Mouse (Mus musculus): ENCODE data around the gene Surf4.

Gene Surf4

DNA sequence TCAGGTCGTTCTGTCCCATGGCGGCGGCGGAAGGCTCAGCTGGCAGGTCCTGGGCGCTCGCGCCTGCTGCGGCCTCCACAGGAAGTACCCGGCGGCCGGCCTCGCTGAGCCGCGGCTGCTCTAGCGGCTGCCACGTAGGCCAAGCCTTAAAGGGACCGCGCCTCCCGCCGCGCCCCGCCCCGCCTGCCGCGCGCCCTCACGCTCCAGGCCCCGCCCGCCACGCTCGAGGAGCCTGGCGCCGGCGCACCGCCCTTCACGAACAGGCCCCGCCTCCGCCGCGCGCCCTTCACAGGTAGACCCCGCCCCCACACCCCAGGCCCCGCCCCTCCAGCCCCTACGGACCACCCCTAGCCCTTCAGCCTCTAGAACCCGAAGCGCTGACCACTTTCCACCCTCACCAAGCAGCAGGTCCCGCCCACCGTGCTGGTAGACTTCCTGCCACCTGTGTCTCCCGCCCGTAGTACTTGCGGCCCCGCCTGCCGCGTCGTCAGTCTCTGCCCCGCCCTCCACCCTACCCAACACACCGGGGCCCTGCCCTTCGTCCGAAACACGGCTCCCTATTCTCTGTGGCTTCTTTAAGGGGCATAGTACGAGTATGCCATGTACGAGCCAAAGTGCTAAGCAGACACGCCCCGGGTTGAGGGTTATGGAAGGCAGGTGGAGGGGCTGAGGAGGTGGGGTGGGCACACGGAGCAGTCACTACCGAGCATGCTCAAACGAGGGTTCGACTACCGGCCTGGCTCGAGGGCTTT lies at the start of gene Surf4, which contains the start of gene Stkld1:
Gene Surf4, minus strand, starts transcription at position 625 of the 752 bp plus-strand sequence.
Gene Stkld1, plus strand, starts transcription at position 744 of the 752 bp plus-strand sequence.
- peak; percentile 96 for DNase-seq

DNA sequence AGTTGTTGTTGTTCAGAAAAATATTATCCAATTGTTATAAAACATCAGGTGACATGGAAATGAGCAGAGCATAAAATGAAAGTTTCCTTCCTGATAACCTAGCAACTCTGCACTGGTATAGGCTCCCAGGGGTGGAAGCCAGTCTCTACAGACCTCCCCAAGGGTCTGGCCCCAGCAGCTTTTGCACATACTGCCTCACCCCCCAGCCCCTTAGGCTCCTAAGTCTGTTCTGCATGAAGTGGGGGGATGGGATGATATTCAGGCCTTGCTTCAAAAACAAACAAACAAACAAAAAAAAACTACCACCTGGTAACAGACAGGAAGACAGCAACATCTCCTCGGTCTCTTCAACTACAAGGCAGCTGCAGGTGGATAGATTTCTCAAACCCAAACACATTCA lies 46.6 kb upstream of the Surf4 start:
- no peak for DNase-seq

DNA sequence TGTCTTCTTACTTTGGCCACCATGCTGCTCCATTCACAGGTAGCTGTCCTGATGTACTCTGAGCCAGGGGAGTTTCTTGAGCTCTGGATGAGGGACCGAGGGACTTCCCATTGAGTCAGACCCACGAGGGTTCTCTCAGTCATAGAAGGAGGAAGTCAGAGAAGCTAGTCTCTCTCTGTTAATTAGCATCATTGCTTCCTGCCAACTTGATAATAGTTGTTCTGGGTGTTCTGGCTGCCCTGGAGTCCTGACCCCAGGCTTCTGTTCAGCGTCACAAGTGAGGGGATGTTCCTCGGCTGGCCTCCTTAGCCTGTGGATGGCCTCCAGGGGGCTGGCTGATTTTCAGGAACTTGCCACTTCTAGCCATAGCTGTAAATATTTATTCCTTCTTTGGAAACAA lies 40.2 kb upstream of the Surf4 start:
- no peak for DNase-seq

DNA sequence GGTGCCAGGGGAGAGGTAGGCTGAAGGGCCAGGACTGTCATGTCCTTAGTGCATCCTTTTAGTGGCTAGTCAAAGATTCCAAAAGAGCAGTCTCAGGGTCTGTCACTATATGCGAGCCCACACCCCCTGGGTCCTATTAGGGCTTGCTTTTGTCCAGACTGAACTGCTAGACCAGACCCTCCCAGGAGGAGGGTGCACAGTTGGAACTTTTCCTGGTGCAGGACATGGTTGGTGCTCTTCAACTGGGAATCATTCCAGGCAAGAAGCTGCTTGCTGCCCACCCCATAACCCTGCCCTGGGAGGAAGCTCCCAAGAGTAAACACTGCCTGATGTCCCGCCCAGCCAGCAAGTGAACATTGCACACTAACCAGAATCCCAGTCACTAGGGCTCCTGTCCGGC lies 39.4 kb upstream of the Surf4 start, which contains the start of gene Adamts13:
Gene Adamts13, plus strand, starts transcription at position 301 of the 400 bp plus-strand sequence.
- no peak for DNase-seq

DNA sequence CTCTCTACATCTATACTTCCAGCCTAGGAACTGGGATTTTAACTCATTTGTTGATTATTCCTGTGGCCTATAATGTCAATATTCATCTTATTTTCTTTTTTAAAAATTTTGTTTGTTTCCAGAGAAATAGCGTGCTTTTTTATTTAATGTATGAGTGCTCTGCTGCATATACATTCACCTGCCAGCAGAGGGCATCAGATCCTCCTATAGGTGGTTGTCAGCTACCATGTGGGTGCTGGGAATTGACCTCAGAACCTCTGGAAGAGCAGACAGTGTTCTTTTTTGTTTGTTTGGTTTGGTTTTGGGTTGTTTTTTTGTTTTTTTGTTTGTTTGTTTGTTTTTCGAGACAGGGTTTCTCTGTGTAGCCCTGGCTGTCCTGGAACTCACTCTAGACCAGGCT lies 33.5 kb upstream of the Surf4 start:
- DNase-seq = no peak

DNA sequence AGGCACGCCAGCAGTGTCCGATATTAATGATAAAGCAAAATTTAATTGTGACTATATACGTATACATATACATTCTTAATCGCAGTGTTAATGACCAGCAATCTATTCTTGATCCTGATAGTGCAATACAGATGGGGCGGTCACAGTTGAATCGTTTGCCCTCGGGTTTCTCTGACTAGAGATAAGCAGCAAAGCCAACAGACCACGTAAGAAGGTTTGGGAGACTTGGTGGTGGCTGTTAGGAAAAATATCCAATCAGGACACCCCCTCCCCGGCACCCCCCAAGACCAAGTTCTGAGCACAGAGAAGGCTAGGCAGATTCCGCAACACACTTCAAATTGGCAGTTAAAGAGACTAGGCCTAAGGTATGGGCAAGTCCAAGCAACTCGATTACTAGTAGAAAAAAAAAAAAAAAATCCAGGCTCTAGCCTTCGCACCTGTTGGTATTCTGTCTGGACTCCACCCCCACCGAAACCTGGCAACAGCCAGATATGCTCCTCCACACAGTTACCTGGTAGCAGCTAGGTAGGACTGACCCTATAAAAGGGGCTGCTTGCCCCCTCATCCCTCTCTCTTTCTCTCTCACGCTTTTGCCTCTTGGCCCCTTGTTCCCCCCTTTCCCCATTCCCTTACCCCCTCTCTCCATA lies 31.1 kb upstream of the Surf4 start:
- no peak for DNase-seq

DNA sequence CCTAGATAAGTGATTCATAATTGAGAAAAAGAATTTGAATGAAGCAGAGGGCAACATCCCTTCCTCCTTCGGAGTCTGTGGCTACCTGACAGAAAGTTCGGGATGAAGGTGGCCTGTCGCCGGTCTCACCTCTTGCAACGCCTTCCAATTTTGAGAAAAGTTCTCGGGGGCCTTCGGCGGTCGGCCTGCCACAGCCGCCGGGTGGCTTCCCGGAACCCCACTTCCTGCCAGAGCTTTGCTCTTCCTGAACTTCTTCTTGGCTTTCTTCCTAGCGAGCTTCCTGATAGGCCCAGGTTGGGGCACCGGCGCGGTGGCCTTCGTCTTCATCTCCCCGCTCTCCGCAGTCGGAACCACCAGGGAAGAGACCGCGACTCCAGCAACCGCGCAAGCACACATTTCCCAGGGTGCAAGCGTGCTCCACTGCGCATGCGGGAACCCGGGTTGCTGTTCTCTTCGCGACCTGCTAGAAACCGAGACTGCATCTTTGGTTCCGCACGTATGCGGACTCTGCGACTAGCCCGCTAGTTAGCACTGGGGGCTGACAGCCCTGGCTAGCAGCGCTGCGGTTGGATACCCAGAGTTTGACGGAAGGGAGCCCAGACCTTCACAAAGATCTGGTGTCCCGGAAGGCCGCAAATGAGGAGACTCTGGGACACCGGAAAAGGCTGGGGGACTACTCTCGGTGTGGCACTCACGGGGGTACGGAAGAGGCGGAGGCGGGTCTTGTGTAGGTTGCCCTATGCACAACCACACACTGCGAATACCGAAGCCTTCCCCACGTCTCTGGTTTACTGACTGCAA lies 30.4 kb upstream of the Surf4 start, which contains the start of gene Rexo4:
Gene Rexo4, minus strand, starts transcription at position 464 of the 801 bp plus-strand sequence.
- peak; percentile 93 for DNase-seq

DNA sequence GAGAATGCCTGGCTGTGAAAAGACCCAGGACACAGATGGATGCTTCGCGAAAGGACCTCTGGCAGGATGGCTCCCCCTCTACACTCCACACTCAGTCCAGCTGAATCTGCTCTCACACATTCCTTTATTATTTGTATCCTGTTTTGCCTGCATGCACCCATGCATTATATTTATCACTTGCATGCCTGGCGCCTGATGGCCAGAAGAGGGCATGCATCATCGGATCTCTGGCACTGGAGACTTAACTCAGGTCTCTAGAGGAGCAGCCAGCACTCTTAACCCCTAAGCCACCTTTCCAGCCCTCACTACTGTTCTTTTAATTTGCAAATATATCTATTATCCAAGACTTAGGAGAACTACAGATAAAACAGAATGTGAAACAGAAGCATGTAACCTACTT lies 27.0 kb upstream of the Surf4 start:
- DNase-seq = peak; percentile 9

DNA sequence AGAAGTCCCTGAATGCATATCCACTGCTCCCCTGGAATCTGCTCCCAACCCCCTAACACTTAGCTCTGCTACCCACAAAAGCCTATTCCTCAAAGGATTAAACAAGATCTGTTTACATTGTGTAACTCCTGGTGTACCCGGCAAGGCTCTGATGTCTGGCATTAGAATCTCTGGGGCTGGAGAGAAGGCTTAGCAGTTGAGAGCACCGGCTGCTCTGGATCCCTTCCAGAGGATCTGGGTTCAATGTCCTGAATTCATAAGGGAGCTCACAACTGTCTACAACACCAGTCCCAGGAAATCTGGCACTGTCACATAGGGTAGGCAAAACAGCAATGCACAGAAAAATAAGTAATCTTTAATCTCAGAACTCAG lies 23.7 kb upstream of the Surf4 start:
- no peak for DNase-seq

DNA sequence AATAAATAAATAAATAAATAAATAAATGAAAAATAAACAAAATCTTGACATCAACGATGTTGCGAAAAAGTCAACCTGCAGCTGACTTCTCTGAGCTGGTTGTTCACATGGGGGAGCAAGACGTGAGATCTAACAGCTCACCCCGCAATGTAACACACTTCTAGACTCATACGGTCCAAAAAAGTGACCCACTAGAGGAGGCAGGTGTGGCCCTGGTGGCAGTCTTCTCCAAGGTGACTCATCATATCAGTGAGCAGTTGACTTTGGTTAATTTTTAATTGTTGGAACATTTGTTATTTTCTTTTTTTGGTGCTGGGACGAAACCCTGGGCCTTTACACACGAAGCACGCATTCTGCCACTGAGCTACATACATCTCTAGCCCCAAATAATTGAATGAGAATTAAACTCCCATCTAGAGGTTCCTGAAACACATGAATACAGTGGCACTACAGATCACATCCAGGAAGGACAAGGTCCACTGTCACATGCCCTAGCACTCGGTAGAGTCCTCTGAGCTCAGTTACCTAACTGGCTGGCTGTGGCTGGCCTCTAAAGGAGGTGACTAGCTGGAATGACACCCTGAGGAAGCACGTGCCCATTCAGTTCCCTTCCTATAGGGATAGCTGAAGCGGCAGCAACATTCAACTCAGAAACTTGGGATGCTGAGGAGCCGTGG lies 23.2 kb upstream of the Surf4 start:
- no peak for DNase-seq

DNA sequence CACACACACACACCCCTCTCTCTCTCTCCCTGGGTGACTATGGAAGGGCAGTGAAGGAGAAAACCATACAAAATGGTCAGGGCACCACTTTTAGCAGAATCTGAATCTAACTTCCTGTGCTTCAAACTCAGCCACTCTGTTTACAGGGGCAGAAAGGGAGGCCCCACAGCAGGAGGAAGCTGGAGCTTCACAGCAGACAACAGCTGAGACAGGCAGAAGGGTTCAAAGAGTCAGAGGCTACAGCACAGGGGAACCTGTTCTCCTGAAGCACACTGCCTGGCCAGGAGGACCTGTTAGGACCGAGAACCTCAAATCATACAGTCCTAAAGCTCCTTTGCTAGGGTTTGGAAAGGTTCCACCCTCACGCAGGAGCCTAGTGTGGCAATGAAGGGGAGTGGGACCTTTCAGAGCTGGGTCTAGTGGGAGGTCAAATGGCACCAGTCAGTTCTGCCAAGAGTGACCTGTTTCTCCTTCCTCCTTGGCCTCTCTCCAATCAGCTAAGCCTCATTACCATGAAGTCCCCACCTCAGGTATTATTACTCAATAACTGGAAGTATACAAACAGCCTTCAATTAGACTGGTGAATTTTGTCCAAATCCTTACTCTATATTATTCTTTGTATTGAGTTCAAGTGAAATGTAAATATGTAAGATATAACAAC lies 21.1 kb upstream of the Surf4 start:
- peak; percentile 58 for DNase-seq

DNA sequence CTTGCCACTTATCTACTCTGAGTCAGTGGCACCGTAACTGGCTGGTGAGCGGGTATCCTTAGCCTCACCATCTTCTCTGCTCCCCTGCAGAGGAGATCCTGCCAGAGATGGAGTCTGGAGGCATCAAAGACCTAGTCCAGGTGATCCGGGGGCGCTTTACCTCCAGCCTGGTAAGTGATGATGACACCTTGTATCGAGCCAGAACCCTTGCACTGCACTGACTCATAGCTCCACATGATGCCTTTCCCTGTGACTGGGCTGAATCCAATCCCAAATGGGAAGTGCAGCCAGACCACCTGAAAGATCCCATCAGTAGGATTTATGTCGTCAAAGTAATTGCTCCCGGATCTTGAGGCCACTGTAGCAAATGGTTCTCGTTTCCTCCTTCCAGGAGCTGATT lies 19.1 kb upstream of the Surf4 start:
- DNase-seq = no peak

DNA sequence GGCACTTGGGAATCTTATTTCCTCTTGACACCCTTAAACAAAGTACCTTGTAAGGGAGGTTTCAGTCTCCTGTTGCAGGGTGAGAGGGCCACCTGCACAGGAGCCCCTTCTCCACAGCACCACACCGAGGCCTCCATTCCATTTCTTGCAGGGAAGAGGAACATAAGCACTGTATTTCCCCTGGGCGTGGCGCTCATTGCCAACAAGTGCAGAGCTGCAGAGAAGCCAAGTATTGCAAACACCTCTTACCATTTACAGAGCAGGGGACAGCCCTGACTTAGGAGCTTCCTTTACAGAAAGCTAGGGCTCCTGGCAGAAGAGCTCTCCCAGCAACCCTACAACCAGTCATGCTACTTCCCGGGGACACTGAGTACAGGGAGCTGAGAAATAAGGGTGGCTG lies 18.5 kb upstream of the Surf4 start:
- peak; percentile 51 for DNase-seq

DNA sequence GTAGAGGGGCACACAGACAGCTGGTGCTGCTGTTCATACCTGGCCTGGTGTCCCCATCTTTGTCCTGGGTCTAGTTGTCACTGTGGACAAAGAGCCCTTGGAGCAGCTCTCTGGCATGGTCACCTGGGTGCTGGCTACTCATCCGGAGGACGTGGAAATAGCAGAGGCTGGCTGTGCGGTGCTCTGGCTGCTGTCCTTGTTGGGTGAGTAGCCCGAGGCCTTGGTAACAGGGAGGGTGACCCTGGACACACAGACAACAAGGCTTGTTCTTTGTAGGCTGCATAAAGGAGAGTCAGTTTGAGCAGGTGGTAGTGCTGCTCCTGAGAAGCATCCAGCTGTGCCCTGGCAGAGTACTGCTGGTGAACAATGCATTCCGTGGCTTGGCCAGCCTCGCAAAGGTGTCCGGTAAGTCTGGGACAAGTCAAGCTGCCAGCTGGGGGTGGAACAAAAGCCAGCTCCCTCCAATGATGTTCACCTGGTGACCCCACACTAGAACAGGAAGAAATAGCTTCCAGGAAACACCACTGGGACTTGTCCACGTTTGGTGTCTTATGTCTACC lies 17.7 kb upstream of the Surf4 start:
- DNase-seq = no peak

DNA sequence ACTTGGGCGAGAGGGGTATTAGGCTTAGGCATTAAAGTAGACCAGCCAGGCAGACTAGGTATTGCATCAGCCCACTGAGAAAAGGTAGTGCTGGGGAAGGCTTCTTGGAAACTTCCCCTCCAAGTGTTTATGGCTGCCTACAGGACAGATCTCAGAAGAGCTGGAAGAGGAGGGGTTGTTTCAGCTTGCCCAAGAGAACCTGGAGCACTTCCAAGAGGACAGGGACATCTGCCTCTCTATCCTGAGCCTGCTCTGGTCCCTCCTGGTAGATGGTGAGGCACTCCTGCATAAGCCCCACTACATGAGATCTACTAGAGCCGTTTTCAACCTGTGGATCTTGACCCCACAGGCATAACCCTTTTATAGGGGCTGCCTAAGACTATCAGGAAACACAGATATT lies 16.7 kb upstream of the Surf4 start:
- no peak for DNase-seq

DNA sequence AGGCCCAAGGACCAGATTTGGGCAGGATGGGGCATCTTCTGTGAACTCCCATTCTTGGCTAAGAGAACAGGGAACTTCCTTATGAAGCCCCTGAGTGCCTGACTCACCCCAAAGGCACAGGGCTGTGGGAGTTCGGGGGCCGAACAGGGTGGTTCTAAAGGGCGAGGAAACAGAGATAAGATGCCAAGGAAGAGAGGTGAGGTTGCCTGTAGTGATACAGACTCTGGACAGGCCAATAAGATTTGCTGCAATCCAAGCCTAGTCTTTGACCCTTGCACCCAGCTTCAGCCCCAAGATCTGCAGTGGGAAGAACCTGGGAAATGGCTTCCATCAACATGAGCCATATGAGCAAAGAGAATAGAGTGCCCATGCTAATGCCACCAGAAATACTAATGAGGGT lies 9.5 kb upstream of the Surf4 start:
- DNase-seq = no peak

DNA sequence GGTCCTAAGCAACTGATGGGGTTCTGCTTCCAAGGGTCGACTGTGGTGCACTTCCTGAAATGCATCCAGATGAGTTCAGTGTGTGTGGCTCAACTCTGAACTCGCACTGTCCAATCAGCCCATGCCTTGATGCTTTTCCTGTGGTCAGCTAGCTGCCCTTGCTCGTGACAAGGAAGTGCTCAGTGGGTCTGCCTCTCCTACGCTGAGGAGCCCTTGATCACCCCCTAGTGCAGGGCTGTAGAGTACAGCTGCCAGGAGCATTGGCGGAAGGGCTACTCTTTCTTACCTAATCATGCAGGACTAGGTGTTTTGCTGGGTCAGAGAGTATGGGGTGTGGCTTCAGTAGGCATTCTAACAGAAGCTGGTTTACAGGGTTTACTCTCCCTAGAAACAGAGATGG lies 7.8 kb upstream of the Surf4 start:
- DNase-seq = peak; percentile 69

DNA sequence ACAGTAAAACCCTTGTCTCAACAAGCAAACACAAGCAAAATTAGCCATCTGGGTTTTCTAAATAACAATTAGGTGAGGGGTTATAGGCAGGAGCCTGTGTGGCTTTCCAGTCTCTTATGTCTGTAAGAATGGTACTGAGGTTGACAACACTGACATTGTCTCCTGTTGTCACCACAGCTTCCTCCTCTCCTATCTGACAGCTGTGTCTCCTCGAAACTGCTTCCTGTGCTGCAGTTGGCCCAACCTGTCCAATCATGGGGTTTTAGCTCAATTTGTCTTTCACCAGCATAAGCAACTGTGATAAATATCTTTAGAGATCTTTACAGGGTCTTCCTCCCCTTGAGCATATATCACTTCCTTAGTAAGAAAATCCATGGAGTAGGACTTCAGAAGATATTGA lies 2.7 kb upstream of the Surf4 start:
- no peak for DNase-seq

DNA sequence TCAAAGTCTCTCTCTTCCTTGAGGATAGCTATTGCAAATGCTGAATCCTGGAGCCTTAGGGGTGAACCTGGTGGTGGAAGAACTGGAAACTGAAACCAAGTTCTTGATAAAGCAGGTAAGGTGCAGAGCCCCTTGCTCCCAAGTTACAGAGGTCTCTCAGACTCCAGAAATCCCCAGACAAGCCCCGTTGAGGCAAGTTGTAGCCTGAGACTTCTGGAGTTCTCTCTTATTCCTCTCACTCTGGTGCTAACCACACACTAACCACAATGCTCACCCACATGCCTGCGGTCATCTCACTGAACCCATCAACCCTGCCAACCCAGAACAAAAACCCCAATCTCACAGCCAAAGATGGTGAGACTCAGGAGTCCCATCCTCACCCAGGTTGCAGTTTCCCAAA lies 1.6 kb upstream of the Surf4 start:
- no peak for DNase-seq

DNA sequence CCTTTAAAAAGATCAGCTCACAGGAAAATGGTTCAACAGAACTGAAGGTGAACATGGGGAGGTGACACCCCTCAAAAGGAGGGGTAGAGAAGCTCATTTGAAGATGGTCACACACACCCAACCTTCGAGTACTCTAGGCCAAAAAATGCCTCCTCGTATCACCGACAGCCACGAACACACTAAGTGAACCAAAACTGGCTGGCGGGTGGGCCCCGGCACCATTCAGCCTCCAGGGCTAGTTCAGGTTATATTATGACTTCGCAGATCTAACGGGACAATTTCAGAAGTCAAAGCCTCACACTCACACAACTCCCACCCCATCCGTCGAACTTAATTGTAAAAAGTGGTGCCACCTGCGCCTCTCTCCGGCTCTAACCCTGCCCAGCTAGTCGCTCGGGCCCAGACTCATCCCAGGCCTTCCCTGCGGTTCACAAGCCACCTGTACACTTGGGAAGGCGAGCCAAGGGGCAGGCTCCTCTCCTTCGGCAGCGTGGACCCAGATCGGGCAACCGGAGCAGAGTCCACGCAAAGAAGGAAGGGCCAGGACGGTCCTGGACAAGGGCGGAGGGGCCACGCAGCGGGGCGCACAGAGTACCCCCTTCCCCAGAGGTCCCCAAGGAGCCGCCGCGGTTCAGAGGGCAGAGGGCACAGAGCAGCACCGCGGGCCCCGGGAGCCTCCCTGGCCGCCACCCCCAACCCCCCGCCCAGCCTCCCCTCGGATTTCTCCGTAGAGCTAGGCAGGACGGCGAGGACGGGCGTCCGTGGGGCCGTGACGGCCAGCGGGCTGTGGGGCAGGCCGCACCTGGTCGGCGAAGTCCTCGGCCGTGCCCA lies 1.0 kb downstream of the Surf4 start:
- no peak for DNase-seq

DNA sequence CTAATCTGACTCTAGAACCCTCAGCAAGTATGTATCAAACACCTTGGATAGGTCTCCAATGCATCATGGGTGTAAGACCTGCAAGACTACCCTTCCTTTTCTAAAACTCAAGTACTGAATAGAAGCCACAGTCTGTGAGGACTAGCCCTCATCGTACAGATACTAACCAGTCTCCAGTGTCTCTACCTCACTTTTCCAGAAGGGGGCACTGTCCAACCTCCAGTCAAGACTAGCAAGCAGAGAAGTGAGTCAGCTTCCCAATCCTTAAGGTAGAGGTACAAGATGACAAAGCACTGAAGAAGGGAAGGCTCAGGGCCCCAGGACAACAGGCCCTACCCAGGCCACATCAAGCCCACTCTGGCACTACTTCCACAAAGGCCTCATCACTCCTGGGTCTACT lies 3.3 kb downstream of the Surf4 start:
- DNase-seq = peak; percentile 91
